Mouse (Mus musculus) spleen, embryonic (tissue): ENCODE results near the gene Syde2.

Experiments used
- CTCF ChIA-PET: fragments of 350-600 bp; sonication (Branson Sonifier 250); formaldehyde crosslinking; loops from one replicate; lab custom pipeline; 2022; lab: Charles Lee

Syde2 gene

DNA sequence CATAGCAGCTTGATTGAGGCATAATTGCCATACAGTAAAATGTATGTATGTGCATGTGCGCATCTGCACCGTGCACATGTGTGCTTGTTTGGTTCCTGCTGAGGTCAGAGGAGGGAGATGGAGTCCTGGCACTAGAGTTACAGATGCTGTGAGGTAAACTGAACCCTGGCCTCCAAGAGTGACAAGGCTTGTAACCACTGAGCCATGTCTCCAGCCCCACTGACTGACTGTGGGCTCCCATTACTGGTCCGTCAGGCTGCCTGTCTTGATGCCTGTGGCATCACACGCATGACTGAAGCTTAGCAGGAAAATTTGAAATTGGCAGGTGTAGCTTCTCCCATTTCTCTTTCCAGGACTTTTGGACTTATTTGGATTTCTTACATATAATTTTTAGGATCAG, 23.1 kb downstream of the Syde2 start:
- CTCF ChIA-PET, result no interaction called here

GRCm38 (mm10) chr3:146011544-146012218, 24.0 kb downstream of the Syde2 start:
- CTCF ChIA-PET, result no interaction called here

DNA sequence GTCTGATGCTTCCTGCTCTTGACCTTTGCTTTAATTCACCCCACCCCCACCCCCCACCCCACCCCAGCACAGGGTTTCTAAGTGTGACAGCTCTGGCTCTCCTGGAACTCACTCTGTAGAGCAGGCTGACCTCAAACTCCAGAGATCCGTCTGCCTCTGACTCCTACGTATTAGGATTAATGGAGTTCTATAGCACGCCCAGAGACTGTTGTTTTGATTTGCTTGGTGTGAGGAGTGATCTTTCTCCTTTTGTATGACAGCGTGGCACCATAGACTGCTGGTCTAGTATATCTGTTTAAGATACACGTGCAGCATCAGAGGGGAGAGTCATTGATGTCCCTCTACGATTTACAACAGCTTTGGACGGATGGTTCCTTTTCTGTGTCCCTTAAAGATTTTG, 25.8 kb downstream of the Syde2 start:
- CTCF ChIA-PET, result interaction anchor here (0.5 kb wide), 1 partner anchor 926 kb away, joined by 3 read pairs; no protein-coding TSS in a partner anchor

GRCm38 (mm10) chr3:146014321-146014720, 26.7 kb downstream of the Syde2 start:
- CTCF ChIA-PET, result interaction anchor here (0.5 kb wide), 1 partner anchor 925 kb away, joined by 3 read pairs; no protein-coding TSS in a partner anchor

DNA sequence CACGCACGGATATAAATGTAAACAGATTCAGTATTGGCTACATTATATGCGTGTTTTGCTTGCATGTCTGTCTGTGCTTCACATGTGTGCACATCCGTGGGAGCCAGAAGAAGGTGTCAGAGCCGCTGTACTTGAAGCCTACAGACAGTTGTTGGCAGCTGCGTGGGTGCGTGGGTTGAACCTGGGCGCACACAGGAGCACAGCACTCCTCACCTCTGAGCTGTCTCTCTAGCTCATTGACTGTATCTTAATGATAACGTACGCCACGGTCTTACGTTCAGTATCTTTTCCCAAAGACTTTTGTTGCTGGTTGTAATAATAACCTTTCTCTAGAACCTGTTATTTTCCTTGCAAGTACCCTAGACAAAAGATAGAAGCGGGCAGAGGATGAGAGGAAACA, 29.3 kb downstream of the Syde2 start:
- CTCF ChIA-PET, result no interaction called here

GRCm38 (mm10) chr3:146017521-146017920, 29.9 kb downstream of the Syde2 start:
- CTCF ChIA-PET, result no interaction called here

GRCm38 (mm10) chr3:146022232-146022631, 34.6 kb downstream of the Syde2 start:
- CTCF ChIA-PET, result no interaction called here

GRCm38 (mm10) chr3:146024746-146025145, 37.1 kb downstream of the Syde2 start:
- CTCF ChIA-PET, result no interaction called here

- CTCF ChIA-PET, result interaction anchor here (0.5 kb wide), 1 partner anchor 76 kb away, joined by 12 read pairs; no protein-coding TSS in a partner anchor
Measured at GRCm38 (mm10) chr3:146025499-146025898, 37.8 kb downstream of the Syde2 start.

- CTCF ChIA-PET, result no interaction called here
Measured at GRCm38 (mm10) chr3:146027116-146027515, 39.4 kb downstream of the Syde2 start.

GRCm38 (mm10) chr3:146028406-146028805, 40.7 kb downstream of the Syde2 start:
- CTCF ChIA-PET, result no interaction called here

GRCm38 (mm10) chr3:146029234-146029633, 41.6 kb downstream of the Syde2 start:
- CTCF ChIA-PET, result no interaction called here

- CTCF ChIA-PET, result no interaction called here
Measured at GRCm38 (mm10) chr3:146030255-146030836, 42.7 kb downstream of the Syde2 start.

DNA sequence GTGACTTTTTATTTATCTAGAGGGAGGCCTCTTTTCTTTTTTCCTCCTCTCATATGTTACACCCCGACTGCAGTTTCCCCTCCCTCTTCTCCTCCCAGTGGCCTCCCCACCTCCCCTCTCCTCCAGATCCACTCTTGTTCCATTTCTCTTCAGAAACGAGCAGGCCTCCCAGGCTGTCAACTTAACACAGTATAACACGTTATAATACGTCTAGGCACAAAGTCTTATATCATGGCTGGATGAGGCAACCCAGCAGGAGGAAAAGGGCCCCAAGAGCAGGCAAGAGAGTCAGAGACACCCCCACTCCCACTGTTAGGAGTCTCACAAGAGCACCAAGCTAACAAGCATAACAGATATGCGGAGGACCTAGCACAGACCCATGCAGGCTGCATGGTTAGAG, 45.3 kb downstream of the Syde2 start:
- CTCF ChIA-PET, result no interaction called here

GRCm38 (mm10) chr3:146037906-146038305, 50.2 kb downstream of the Syde2 start:
- CTCF ChIA-PET, result interaction anchor here (0.5 to 0.9 kb wide), 2 partner anchors 11 to 120 kb away, joined by 3 read pairs; no protein-coding TSS in a partner anchor

DNA sequence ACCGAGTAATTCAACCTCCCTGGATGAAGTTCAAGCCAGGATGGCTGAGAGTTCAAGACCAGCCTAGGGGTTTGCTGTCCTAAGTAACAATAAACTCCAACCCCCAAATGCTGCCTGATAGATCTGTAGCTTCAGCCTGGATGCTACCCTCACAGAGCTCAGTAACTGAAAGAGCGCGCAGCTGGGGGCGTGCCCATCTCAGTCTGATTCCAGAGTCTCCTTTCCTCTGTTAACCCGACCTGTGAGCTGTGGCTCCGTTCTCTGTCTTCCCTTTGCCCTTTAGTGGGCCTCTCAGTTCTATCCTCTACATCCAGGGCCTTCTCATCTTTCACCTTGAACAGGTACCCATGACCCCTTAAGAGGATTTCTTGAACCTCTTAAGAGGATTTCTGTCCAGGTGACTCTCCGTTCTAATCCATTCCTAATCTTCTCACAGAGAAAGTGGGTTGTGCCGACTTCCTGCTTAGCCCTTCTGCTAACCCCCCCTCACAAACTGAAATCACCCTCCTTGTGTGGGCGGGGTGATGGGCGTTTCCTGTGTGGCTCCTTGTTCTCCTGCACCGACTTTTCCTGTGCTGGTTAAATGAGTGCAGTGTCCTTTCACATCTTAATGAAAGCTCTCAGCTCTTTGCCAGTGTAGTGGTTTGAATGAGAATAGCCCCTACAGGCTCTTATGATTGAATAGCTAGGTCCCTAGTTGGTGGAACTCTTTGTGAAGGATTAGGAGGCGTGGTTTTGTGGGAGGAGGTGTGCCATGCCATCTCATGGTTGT, 51.6 kb downstream of the Syde2 start:
- CTCF ChIA-PET, result no interaction called here

GRCm38 (mm10) chr3:146041382-146041781, 53.7 kb downstream of the Syde2 start:
- CTCF ChIA-PET, result no interaction called here

DNA sequence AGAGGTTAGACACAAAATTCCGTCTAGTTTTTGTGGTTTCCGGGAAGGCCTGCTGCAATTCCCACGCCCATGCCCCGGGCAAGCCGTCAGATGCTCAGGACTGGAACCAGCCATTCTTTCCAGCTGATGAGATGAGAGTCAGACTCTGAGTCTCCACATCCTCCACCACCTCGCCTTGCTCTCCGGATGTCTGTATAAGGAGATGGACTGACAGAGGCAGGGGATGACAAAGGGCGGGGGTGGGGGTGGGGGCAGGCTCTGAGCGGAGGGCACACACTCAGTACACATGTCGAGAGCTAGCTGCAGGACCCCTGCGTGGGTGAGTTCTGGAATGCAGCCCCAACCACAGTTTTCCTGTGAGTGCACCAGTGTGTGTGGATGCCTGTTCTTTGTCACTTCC, 57.3 kb downstream of the Syde2 start:
- CTCF ChIA-PET, result interaction anchor here (1.0 kb wide), 1 partner anchor 94 kb away, joined by 3 read pairs; no protein-coding TSS in a partner anchor

GRCm38 (mm10) chr3:146046076-146046475, 58.4 kb downstream of the Syde2 start:
- CTCF ChIA-PET, result no interaction called here

DNA sequence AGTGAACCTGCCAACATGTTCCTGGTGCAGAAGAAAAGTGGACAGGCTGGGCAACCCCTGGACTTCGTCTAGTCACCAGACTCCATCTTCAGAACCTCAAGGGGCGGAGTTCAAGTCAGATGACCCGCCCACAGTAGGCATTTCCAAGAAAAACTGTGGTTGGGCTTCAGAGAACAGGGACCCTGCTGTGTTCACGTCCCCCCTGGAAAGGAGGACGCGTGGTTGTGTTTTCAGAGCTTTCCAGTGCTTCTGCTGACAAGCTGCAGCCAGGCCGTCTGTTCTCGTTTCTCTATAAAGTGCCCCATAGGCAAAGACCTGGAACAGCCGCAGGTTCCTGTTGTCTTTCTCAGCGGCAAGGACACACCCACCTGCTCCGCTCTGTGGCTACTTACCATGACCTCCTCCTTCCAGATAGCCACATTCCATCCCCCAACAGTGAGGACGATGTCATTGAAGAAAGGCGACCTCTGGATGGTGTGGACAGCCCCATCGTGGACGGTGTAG, 60.1 kb downstream of the Syde2 start:
- CTCF ChIA-PET, result interaction anchor here (0.6 kb wide), 1 partner anchor 130 kb away, joined by 3 read pairs; no protein-coding TSS in a partner anchor

DNA sequence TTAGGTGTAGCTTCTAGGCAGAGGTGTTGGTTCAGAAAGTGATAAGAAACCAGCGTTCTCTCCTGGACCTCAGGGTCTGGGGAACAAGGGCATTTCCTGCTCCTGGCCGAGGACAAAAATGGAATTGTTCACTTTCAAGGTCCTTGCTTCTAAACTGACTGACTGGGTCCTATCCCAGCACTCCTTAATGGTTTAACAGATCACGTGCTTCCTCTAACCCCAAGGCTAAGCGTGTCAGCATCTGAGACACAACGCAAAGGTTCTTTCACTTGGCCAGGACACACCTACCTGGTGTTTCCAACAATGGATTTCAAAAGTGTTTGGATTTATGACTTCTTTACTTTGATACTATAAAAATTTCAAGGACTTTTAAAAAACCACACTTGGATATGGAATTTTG, 62.3 kb downstream of the Syde2 start:
- CTCF ChIA-PET, result no interaction called here
